Mouse (Mus musculus) intestine, embryonic 16.5 days (tissue): ENCODE measurements at regions not wholly inside any gene's neighbourhood (a gene's known extent, or its start where the extent isn't known, plus 50 kb on each side); places are given as distances from the start of the nearest gene placed in this dataset.
A peak's percentile ranks its signal among the peaks of the same experiment; 100 is the strongest.

ENCODE experiments used
- ATAC-seq: fragments of 200-750 bp; cut with Nextera tagmentation; 2 replicates; pipeline ENCODE4 v1.8.0; 2017; ENCODE audit warnings: moderate TSS enrichment, moderate library complexity
- H3K27ac ChIP-seq: fragments of 300-500 bp; sonication (generic); 2 replicates; pipeline ENCODE4 v1.5.1; 2014; ENCODE audit warnings: mild to moderate bottlenecking, low read length
- H3K27me3 ChIP-seq: fragments of 300-500 bp; sonication (generic); replicated peaks from 2 replicates; pipeline ENCODE4 v1.6.1; 2014; ENCODE audit warnings: low read length, control low read depth, mixed read lengths; ENCODE audit not compliant: control insufficient read depth, insufficient read depth
- H3K36me3 ChIP-seq: fragments of 300-500 bp; sonication (generic); 2 replicates; pipeline ENCODE4 v1.6.1; 2014; ENCODE audit warnings: low read length, control low read depth; ENCODE audit not compliant: control insufficient read depth, insufficient read depth
- H3K4me1 ChIP-seq: fragments of 300-500 bp; sonication (generic); 2 replicates; pipeline ENCODE4 v1.6.1; 2014; ENCODE audit warnings: low read length, control low read depth, mixed read lengths; ENCODE audit not compliant: control insufficient read depth, insufficient read depth
- H3K4me2 ChIP-seq: fragments of 300-500 bp; sonication (generic); 2 replicates; pipeline ENCODE4 v1.6.1; 2014; ENCODE audit warnings: low read depth, low read length, control low read depth
- H3K4me3 ChIP-seq: fragments of 300-500 bp; sonication (generic); 2 replicates; pipeline ENCODE4 v1.5.1; 2014; ENCODE audit warnings: mild to moderate bottlenecking, low read length
- H3K9ac ChIP-seq: fragments of 300-500 bp; sonication (generic); 2 replicates; pipeline ENCODE4 v1.6.1; 2014; ENCODE audit warnings: low read depth, low read length
- H3K9me3 ChIP-seq: fragments of 300-500 bp; sonication (generic); 2 replicates; pipeline ENCODE4 v1.6.1; 2016; ENCODE audit warnings: low read length, control low read depth; ENCODE audit not compliant: control insufficient read depth
- WGBS: fragments of 180-500 bp; shearing (Covaris S2); extraction: QIAGEN DNeasy Blood & Tissue Kit; methylation state at CpG from one replicate; pipeline ENCODE4 v1.1.7; 2014; 5-methylcytosine and 5-hydroxymethylcytosine counted together

- ATAC-seq: no peak
- H3K36me3 ChIP-seq: no peaks in the 10 kb centered on the region
- no peaks in the 10 kb centered on the region for H3K4me1 ChIP-seq
- WGBS: 60% methylated on average over 5 of the region's 5 CpGs
- H3K27me3 ChIP-seq: no peaks in the 10 kb centered on the region
- H3K4me3 ChIP-seq: no peak overlapping the region
- no peak overlapping the region for H3K4me2 ChIP-seq
- no peaks in the 10 kb centered on the region for H3K9me3 ChIP-seq
- no peak overlapping the region for H3K9ac ChIP-seq
- H3K27ac ChIP-seq: no peak overlapping the region
Measured at GRCm38 (mm10) chr8:18115333-18116044, 862.6 kb downstream of the Defb40 start.

- Histone ChIP-seq H3K4me2 (no peak overlapping the region), H3K4me1 (no peaks in the 10 kb centered on the region), H3K4me3 (no peak overlapping the region), H3K36me3 (no peaks in the 10 kb centered on the region), H3K27ac (no peak overlapping the region), H3K27me3 (no peaks in the 10 kb centered on the region), H3K9ac (no peak overlapping the region), H3K9me3 (no peaks in the 10 kb centered on the region)
- whole genome bisulfite sequencing: 74% methylated on average over 5 of the region's 5 CpGs
- no peak for ATAC-seq
Measured at GRCm38 (mm10) chr8:18113262-18113661, 864.8 kb downstream of the Defb40 start.

GRCm38 (mm10) chr8:18109480-18109879 is 868.6 kb downstream of the Defb40 start:
- H3K27ac ChIP-seq: no peak overlapping the region
- H3K36me3 ChIP-seq: no peaks in the 10 kb centered on the region
- 86% methylated on average over 2 of the region's 2 CpGs for WGBS
- H3K27me3 ChIP-seq: no peaks in the 10 kb centered on the region
- no peak overlapping the region for H3K4me3 ChIP-seq
- ATAC-seq: no peak
- no peaks in the 10 kb centered on the region for H3K9me3 ChIP-seq
- no peak overlapping the region for H3K4me2 ChIP-seq
- H3K9ac ChIP-seq: no peak overlapping the region
- no peaks in the 10 kb centered on the region for H3K4me1 ChIP-seq

GRCm38 (mm10) chr8:18106827-18107226 is 871.2 kb downstream of the Defb40 start:
- 48% methylated on average over 2 of the region's 2 CpGs for WGBS
- H3K4me3 ChIP-seq: no peak overlapping the region
- no peaks in the 10 kb centered on the region for H3K4me1 ChIP-seq
- no peaks in the 10 kb centered on the region for H3K27me3 ChIP-seq
- no peak overlapping the region for H3K27ac ChIP-seq
- ATAC-seq: no peak
- no peak overlapping the region for H3K9ac ChIP-seq
- no peak overlapping the region for H3K4me2 ChIP-seq
- H3K9me3 ChIP-seq: no peaks in the 10 kb centered on the region
- no peaks in the 10 kb centered on the region for H3K36me3 ChIP-seq

- ATAC-seq: no peak
- no peaks in the 10 kb centered on the region for H3K27me3 ChIP-seq
- H3K4me3 ChIP-seq: no peak overlapping the region
- H3K27ac ChIP-seq: no peak overlapping the region
- 79% methylated on average over 3 of the region's 3 CpGs for WGBS
- no peaks in the 10 kb centered on the region for H3K9me3 ChIP-seq
- no peak overlapping the region for H3K9ac ChIP-seq
- H3K4me1 ChIP-seq: no peaks in the 10 kb centered on the region
- H3K4me2 ChIP-seq: no peak overlapping the region
- H3K36me3 ChIP-seq: no peaks in the 10 kb centered on the region
Measured at GRCm38 (mm10) chr8:18065456-18065855, 912.6 kb downstream of the Defb40 start.

GRCm38 (mm10) chr8:18059526-18059925 is 918.5 kb downstream of the Defb40 start:
- Histone ChIP-seq H3K4me1 (no peaks in the 10 kb centered on the region), H3K27ac (no peak overlapping the region), H3K9ac (no peak overlapping the region), H3K4me3 (no peak overlapping the region), H3K27me3 (no peaks in the 10 kb centered on the region), H3K36me3 (no peaks in the 10 kb centered on the region), H3K9me3 (no peaks in the 10 kb centered on the region), H3K4me2 (no peak overlapping the region)
- WGBS: 60% methylated on average over 2 of the region's 2 CpGs
- ATAC-seq: no peak

- Histone ChIP-seq H3K4me1 (no peaks in the 10 kb centered on the region), H3K4me2 (no peak overlapping the region), H3K27me3 (no peaks in the 10 kb centered on the region), H3K4me3 (no peak overlapping the region), H3K9me3 (no peaks in the 10 kb centered on the region), H3K27ac (no peak overlapping the region), H3K9ac (no peak overlapping the region), H3K36me3 (no peaks in the 10 kb centered on the region)
- peak; percentile 68 for ATAC-seq
- WGBS: 54% methylated on average over 2 of the region's 2 CpGs
Measured at GRCm38 (mm10) chr8:18021196-18021595, 956.9 kb downstream of the Defb40 start.

GRCm38 (mm10) chr8:18007567-18007966 is 970.5 kb downstream of the Defb40 start:
- Histone ChIP-seq H3K27ac (no peak overlapping the region), H3K36me3 (no peaks in the 10 kb centered on the region), H3K9me3 (no peaks in the 10 kb centered on the region), H3K4me3 (no peak overlapping the region), H3K4me1 (no peaks in the 10 kb centered on the region), H3K27me3 (no peaks in the 10 kb centered on the region), H3K9ac (no peak overlapping the region), H3K4me2 (no peak overlapping the region)
- 71% methylated on average over 4 of the region's 4 CpGs for WGBS
- ATAC-seq: no peak

GRCm38 (mm10) chr8:18005660-18006059 is 972.4 kb downstream of the Defb40 start:
- Histone ChIP-seq H3K4me1 (no peaks in the 10 kb centered on the region), H3K27ac (no peak overlapping the region), H3K9me3 (no peaks in the 10 kb centered on the region), H3K9ac (no peak overlapping the region), H3K36me3 (no peaks in the 10 kb centered on the region), H3K4me3 (no peak overlapping the region), H3K4me2 (no peak overlapping the region), H3K27me3 (no peaks in the 10 kb centered on the region)
- no peak for ATAC-seq
- 90% methylated on average over 2 of the region's 2 CpGs for WGBS

- Histone ChIP-seq H3K4me1 (no peaks in the 10 kb centered on the region), H3K4me2 (no peak overlapping the region), H3K4me3 (no peak overlapping the region), H3K9ac (no peak overlapping the region), H3K27ac (no peak overlapping the region), H3K27me3 (no peaks in the 10 kb centered on the region), H3K9me3 (no peaks in the 10 kb centered on the region), H3K36me3 (no peaks in the 10 kb centered on the region)
- WGBS: 82% methylated on average over 5 of the region's 5 CpGs
- no peak for ATAC-seq
Measured at GRCm38 (mm10) chr8:18000750-18001149, 977.3 kb downstream of the Defb40 start.
